Mouse (Mus musculus): ENCODE data around the gene Basp1. TPM values are rescaled to one million over a fixed set of nuclear protein-coding genes. Genes with fewer than 3 reads are reported as not detected.

Basp1 gene
- total RNA-seq, 4 experiments from 2014 or later, result 508 to 561 (median 536) TPM

DNA sequence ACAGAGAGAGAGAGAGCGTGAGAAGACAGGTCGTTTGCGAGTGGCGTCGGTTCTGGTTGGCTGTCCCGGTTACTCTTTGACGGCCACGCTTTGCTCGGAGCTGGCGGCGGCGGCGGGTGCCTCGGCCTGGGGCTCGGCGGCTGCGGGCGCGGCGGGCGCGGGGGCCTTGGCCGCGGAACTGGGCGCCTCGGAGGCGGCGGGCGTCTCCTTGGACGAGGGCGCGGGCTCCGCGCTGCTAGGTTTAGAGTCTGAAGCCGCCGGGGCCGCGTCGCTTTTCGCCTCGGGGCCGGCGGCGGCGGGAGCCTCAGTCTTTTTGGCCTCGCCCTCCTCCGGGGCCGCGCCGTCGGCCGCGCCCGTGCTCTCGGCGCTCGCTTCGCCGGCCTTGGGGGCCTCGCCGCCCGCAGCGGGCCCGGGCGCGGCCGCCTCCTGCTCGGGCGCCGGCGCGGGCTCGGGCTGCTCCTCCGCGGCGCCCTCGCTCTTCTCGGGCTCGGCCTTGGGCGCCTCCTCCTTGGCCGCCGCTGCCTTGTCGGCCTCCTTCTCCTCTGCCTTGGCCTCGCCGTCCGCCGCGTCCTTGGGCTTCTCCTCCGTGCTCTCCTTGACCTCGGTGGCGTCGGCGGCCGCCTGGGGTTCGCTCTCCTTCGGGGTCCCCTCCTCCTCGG is 49.3 kb downstream of the Basp1 start:
- no peak for DNase-seq (ENCODE audit: low spot score in 2 of 2)

DNA sequence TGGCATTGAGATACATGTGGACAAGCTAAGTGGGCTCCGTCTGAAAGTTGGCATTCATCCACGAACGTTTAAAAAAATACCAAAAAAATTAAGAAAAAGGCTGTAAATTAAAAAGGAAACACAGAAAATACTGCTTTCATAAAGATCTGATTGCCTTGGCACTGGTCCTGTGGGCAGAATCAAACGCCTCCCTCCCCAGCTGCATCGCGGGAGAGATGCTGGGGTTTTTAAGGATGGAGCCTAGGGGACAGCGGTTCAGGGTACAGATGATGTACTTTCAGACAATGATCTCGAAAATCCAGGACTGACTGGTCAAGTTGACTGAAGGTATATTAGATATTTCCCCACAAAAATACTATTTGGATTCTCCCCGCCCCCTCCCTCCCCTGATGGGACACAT is 49.9 kb downstream of the Basp1 start:
- DNase-seq (ENCODE audit: low spot score in 2 of 2), result no peak

DNA sequence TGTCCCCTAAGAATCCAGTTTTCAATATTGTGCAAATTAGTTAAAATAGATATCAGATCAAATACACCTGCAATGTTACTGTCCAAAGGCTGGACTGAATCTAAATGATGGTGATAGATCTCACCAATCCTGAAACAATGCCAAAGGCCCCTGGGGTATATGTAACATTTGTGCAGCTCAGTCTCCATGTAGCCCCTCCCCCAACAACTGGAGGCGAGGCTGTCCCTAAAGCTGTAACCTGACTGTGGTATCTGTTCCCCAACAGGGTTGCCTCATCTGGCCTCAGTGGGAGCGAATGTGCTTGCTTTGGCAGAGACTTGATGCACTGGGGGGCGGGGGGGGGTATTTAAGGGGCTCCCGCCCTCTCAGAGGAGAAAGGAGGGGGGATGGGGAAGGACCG is 52.7 kb downstream of the Basp1 start:
- DNase-seq (ENCODE audit: low spot score in 2 of 2), result no peak

DNA sequence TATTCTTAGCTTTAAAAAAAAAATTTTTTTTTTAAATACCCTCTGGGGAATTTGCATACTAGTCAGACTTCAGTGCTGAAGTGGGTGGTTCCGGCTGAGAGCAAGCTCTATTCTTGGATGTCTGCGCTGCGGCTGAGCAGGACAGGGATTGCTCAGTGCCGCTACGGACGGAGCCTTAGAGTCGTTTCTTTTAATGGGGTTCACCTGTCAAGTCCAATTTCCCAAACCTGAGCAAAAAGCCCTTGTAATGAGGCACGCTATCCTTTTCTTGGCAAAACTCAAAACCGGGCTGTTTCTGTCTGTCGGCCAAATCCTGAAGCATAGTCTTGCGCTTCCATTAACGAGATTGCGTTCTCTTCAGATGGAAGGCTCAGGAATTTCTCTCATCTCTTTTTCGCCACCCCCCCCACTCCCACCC is 54.9 kb downstream of the Basp1 start:
- peak in 1 of 2 experiments; percentile 70 for DNase-seq (ENCODE audit: low spot score in 2 of 2)

DNA sequence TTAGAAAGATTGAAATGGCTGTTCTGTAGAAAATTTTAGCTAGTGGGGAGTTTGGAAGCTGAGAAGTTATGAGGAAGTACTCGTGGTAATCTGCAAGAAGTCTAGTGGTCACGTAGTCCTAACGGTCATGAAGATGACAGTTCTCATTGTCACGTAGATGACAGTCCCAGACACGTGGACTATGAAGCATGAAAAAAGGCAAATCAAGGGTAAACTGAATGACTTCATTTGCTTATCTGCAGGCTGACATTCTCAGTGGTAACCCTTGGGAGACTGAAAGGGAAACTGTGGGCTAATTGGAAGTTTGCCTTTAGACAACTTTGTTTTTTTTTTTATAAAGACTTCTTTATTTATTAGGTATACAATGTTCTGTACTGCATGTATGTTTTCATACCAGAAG is 58.2 kb downstream of the Basp1 start:
- no peak for DNase-seq (ENCODE audit: low spot score in 2 of 2)

DNA sequence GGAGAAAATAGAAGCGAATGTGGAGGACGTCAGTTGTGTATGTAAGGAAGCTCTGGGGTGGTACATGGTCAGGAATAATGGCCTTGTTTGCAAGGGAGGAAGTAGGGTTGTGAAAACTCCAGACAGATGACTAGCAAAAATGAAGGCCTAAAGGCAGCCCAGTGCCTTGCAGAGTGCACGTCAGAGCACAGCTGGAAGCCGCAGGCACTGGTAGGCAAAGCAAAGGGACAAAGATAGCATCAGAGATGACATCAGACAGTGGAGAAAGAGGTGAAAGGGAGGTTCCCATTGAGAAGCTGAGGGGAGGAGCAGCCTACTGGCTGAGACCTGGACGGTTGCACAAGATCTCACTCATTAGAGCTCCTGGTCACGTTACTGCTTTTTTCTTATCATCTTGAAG is 58.8 kb downstream of the Basp1 start:
- DNase-seq (ENCODE audit: low spot score in 2 of 2), result no peak

DNA sequence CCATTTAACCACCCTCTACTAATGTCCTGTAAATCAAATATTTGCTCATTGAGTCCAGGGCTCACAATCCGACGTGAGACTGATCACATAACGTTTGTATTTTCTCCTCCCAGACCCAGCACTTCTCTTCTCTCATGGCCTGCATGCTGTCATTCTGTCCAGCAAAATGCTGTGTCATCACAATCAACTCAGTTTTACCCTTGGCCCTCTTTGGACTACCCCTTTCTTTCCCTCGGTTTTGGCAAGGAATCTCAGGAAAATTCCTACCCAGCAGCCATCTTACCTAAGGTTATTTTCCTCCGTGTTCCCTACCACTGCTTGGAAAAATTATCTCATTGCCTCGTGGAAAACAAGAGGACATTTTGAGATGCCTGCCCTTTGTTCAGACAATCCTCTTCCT is 60.1 kb downstream of the Basp1 start:
- no peak for DNase-seq (ENCODE audit: low spot score in 2 of 2)

DNA sequence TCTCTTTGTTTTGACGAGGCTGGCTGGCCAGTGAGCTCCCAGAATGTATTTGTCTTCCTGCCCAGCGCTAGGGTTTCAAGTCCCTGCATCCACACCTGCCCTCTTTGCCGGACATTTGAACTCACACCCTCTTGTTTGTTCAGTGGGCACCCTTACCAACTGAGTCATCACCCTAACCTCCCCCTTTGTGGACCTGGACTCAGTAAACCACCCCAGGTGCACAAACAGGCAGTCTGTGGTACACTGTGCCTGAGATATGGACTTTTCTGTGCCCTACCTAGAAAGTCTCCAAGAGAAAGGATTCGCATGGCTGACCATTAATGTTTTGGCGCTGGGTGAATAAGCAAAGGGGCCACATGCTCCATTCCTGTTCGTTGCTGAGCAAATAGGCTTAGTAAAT is 70.3 kb downstream of the Basp1 start:
- no peak for DNase-seq (ENCODE audit: low spot score in 2 of 2)

DNA sequence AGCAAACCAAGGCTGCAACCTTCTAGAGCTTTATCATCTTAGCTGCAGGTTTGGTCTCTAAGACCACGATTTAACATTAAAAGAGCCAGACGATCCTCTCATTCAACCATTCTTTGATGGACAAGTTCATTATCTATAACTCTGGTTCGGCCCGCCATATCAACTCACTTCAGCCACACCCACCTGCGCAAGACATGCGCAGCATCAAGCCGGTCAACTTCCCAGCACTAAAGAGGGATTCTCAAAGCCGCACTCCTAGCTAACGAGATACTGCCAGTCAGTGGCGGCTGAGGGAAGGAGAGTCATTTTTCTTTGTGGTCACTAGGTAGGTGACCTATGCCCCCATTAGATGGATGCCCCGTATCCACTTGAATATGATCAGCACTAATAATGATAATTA is 78.3 kb downstream of the Basp1 start:
- no peak for DNase-seq (ENCODE audit: low spot score in 2 of 2)

DNA sequence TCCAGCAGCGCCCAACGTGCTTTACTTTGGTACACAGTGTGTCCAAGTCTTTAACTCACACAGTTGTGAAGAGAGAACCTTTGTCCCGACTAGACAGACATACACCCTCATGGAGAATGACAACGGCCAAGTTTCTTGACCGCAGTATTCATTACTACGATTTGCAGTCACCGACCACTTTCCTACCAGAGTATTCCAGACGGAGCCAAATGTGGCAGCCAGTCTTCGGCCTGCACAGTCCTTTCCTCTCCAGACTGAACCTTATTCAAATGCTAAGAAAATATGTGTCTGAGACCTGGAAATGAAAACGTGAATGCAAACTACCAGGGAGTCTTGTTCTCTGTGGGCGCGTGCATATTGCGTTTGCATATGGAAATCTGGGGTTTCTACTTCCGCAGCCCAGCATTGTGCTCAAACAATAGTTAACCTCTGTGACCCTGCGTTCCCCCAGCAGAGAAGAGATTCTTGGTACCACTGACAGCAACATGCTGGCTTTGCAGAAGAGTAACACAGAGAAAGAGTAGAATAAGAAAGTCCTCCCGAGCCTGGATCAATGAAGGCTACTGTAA is 81.6 kb downstream of the Basp1 start:
- DNase-seq (ENCODE audit: low spot score in 2 of 2), result no peak

DNA sequence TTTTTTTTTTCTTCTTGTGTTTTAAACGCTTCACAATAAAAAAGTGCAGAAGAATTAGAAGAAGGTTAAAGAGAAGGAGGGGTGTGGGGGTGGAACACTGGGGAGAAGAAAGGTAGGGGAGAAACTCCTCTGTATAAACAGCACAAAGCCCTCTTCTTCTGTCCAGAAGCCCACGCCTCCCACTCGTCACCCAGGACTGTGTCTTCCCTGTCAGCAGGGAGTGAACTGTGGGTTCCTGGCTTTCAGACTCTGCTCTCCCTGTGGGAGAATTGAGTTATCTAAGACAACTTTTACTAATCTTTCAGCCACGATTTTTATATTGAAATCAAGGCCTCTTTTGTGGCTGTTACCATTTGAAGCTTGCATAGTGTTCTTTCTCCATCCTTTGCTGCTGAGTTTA is 82.6 kb downstream of the Basp1 start:
- no peak for DNase-seq (ENCODE audit: low spot score in 2 of 2)

DNA sequence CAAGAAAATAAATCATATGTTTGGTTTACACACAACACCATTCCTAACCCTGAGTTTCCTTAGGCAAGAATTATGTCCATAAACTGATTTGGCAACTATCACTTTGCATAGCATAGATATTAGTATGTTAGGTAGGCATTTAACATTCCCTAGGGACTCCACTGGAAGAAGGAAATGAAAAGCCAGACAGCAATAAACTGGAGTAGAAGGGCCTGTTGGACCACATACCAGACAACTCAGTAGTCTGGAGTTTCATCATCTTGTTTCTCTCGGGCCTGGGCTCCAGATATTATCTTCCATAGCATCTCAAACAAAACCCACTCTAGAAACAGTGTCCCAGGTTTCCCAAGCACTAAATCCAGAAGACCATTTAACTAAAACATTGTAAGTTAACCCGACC is 91.0 kb downstream of the Basp1 start:
- no peak for DNase-seq (ENCODE audit: low spot score in 2 of 2)

DNA sequence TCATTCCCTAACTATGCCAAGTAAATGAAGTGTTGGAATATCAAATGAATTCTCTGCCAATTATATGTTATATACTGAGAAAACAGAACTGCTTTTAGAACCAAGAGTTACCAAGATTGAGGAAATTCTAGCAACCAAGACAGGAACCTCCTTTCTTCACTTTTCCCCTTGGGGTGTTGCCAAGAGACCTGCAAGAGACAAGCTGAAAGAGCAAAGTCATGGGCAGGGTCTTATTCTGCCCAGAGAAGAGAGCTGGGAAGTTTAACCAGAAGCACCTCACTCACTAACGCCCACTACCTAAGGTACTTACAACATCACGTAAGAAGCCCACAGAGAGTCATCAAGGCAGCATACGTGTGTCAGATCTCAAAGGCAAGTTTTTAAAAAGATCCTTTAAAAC is 91.5 kb downstream of the Basp1 start:
- no peak for DNase-seq (ENCODE audit: low spot score in 2 of 2)

DNA sequence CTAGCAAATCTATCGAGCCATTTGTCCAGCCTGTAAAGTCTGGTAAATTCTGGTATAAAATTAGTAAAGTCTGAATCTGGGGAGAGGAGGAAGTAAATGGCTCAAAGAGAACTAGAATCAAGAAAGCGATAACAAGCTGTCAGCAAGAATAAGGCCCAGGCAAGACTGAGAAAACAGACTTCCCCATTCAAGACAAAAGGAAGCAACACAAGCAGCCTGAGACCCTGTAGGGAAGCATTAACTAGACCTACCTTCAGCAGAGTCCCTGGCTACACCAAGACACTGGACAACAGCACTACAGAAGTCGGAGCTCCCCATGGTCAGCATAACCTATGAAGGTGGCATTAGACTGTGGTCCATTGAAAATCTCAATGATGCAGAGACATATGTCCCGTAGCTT is 91.9 kb downstream of the Basp1 start:
- DNase-seq (ENCODE audit: low spot score in 2 of 2), result no peak

DNA sequence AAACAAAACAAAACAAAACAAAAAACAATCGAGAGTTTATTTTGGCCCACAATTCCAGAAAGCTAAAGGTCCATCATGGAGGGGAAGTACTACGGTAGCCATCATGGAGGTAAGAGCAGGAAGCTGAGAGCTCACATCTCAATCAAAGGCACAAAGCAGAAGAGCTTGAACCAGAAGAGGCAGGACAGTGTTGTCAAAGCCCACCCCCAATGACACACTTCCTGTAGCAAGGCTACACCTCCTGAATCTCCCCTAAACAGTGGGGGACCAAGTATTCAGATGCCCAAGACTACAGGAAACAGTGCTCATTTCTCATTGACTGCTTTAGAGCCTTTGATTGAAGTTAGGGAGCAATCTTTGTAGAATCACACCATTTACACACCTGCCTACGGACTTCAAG is 99.1 kb downstream of the Basp1 start:
- DNase-seq (ENCODE audit: low spot score in 2 of 2), result no peak

Other genes with a start within 250 kb of the Basp1 start
- 10 to 100 TPM; 42.6 to 54.2 (median 45.3) TPM for gene Myo10, start 208.8 kb upstream of the Basp1 start, total RNA-seq (2022)

Data from left cerebral cortex, adult 8-10 months (tissue).